Mouse (Mus musculus) brain, embryonic 14.5 days (tissue): ENCODE measurements around the gene En1.

Experiments
- CTCF ChIP-seq: fragments of 200-500 bp; IDR thresholded peaks from 2 replicates; pipeline ENCODE4 v1.5.1; 2012; ENCODE audit warnings: inconsistent platforms, mild to moderate bottlenecking, moderate library complexity, borderline replicate concordance; ENCODE audit not compliant: insufficient read depth, insufficient read length; ENCODE audit errors: extremely low read depth
- POLR2A ChIP-seq: fragments of 200-500 bp; IDR thresholded peaks from 2 replicates; pipeline ENCODE4 v1.6.1; 2012; ENCODE audit warnings: mild to moderate bottlenecking, inconsistent platforms, borderline replicate concordance; ENCODE audit not compliant: poor library complexity, insufficient read depth, insufficient read length, severe bottlenecking; ENCODE audit errors: extremely low read depth

- no peak for TF ChIP-seq CTCF
- no peak for TF ChIP-seq POLR2A
Observed at GRCm38 (mm10) chr1:120585481-120585880, 16.7 kb upstream of the En1 start.
